Mouse (Mus musculus) fat pad, adult 2 months (tissue): ENCODE measurements around the gene Tie1.

Source experiments
- DNase-seq: peaks from one replicate; pipeline ENCODE4 v3.0.0-alpha.2; 2011; ENCODE audit warnings: low read depth, low spot score; ENCODE audit errors: extremely low read depth

Tie1 gene

GRCm38 (mm10) chr4:118476773-118477530, 12.9 kb downstream of the Tie1 start:
- DNase-seq, result no peak

GRCm38 (mm10) chr4:118472687-118473086, 17.2 kb downstream of the Tie1 start:
- no peak for DNase-seq

GRCm38 (mm10) chr4:118471281-118471680, 18.6 kb downstream of the Tie1 start:
- no peak for DNase-seq

GRCm38 (mm10) chr4:118465697-118466163, 24.1 kb downstream of the Tie1 start:
- DNase-seq, result no peak

- no peak for DNase-seq
These were observed 24.9 kb downstream of the Tie1 start for GRCm38 (mm10) chr4:118464956-118465355.

- DNase-seq, result no peak
These were observed 32.4 kb downstream of the Tie1 start, which contains the start of gene Mpl for GRCm38 (mm10) chr4:118457345-118457975. Mpl (minus strand) TSS chr4:118457513.

GRCm38 (mm10) chr4:118446415-118447153, 43.3 kb downstream of the Tie1 start:
- DNase-seq, result no peak

- DNase-seq, result no peak
These were observed 44.0 kb downstream of the Tie1 start for GRCm38 (mm10) chr4:118445781-118446414.

GRCm38 (mm10) chr4:118445088-118445487, 44.8 kb downstream of the Tie1 start:
- DNase-seq, result no peak

GRCm38 (mm10) chr4:118437829-118438253, 52.0 kb downstream of the Tie1 start:
- DNase-seq, result no peak

GRCm38 (mm10) chr4:118436820-118437603, 52.8 kb downstream of the Tie1 start, which contains the start of gene Cdc20:
Cdc20 (minus strand) TSS chr4:118437352.
- DNase-seq, result no peak

GRCm38 (mm10) chr4:118432332-118432731, 57.5 kb downstream of the Tie1 start:
- no peak for DNase-seq

- no peak for DNase-seq
These were observed 60.5 kb downstream of the Tie1 start for GRCm38 (mm10) chr4:118429215-118429895.

GRCm38 (mm10) chr4:118428531-118429214, 61.2 kb downstream of the Tie1 start:
- DNase-seq, result no peak

GRCm38 (mm10) chr4:118427768-118428451, 62.0 kb downstream of the Tie1 start, which contains the start of gene Elovl1:
Elovl1 (plus strand) TSS chr4:118428093.
- DNase-seq, result no peak

GRCm38 (mm10) chr4:118427415-118427767, 62.5 kb downstream of the Tie1 start:
- no peak for DNase-seq

GRCm38 (mm10) chr4:118425374-118425773, 64.5 kb downstream of the Tie1 start:
- DNase-seq, result no peak

GRCm38 (mm10) chr4:118424541-118425160, 65.2 kb downstream of the Tie1 start:
- no peak for DNase-seq
